Mouse (Mus musculus) myocyte (in vitro differentiated cells): ENCODE measurements at regions not wholly inside any gene's neighbourhood (a gene's known extent, or its start where the extent isn't known, plus 50 kb on each side); places are given as distances from the start of the nearest gene placed in this dataset.

ENCODE experiments used
- H3K27me3 ChIP-seq: one replicate; pipeline ENCODE4 v1.6.1; 2011; ENCODE audit not compliant: control insufficient read depth, insufficient read depth, insufficient read length
- H3K36me3 ChIP-seq: one replicate; pipeline ENCODE4 v1.6.1; 2011; ENCODE audit not compliant: control insufficient read depth, insufficient read depth
- H3K4me2 ChIP-seq: one replicate; pipeline ENCODE4 v1.6.1; 2011; ENCODE audit warnings: low read depth, control low read depth
- H3K4me3 ChIP-seq: one replicate; pipeline ENCODE4 v1.5.1; 2011; ENCODE audit warnings: mild to moderate bottlenecking, control low read depth, moderate library complexity
- H3K79me2 ChIP-seq: one replicate; pipeline ENCODE4 v1.6.1; 2011; ENCODE audit not compliant: control insufficient read depth, insufficient read depth
- H3ac ChIP-seq: one replicate; pipeline ENCODE4 v1.6.1; 2011; ENCODE audit not compliant: control insufficient read depth, insufficient read length
- CEBPB ChIP-seq: IDR thresholded peaks from 2 replicates; pipeline ENCODE4 v1.6.1; 2011; ENCODE audit warnings: mild to moderate bottlenecking, moderate library complexity; ENCODE audit not compliant: poor library complexity, insufficient read depth, severe bottlenecking
- E2F4 ChIP-seq: IDR thresholded peaks from one replicate; pipeline ENCODE4 v1.6.1; 2011; ENCODE audit warnings: mild to moderate bottlenecking, control low read depth, moderate library complexity; ENCODE audit not compliant: insufficient read depth
- MAX ChIP-seq: IDR thresholded peaks from one replicate; pipeline ENCODE4 v1.6.1; 2011; ENCODE audit warnings: low read depth, mild to moderate bottlenecking, control low read depth
- MYOD1 ChIP-seq, 3 experiments: IDR thresholded peaks; one replicate each; pipeline ENCODE4 v1.6.1; 2011; ENCODE audit warnings: control low read depth in 2 of 3, low read depth in 2 of 3, mild to moderate bottlenecking in 2 of 3, moderate library complexity in 1 of 3; ENCODE audit not compliant: insufficient read length in 2 of 3, control insufficient read depth in 1 of 3
- MYOG ChIP-seq, 3 experiments: IDR thresholded peaks; one replicate each; pipeline ENCODE4 v1.6.1; 2011; ENCODE audit warnings: control low read depth in 2 of 3, low read depth in 2 of 3, mild to moderate bottlenecking in 2 of 3; ENCODE audit not compliant: insufficient read length in 2 of 3, control insufficient read depth in 1 of 3, insufficient read depth in 1 of 3
- POLR2A ChIP-seq: IDR thresholded peaks from one replicate; pipeline ENCODE4 v1.6.1; 2011; ENCODE audit warnings: low read depth, mild to moderate bottlenecking, control low read depth, moderate library complexity; ENCODE audit not compliant: insufficient read length
- POLR2AphosphoS2 ChIP-seq: IDR thresholded peaks from one replicate; pipeline ENCODE4 v1.6.1; 2011; ENCODE audit warnings: low read depth, control low read depth; ENCODE audit not compliant: insufficient read length
- REST ChIP-seq: IDR thresholded peaks from one replicate; pipeline ENCODE4 v1.6.1; 2011; ENCODE audit warnings: mild to moderate bottlenecking, control low read depth, moderate library complexity; ENCODE audit not compliant: insufficient read depth, insufficient read length
- SRF ChIP-seq: IDR thresholded peaks from one replicate; pipeline ENCODE4 v1.6.1; 2011; ENCODE audit warnings: low read depth; ENCODE audit not compliant: control insufficient read depth, insufficient read length
- TCF12 ChIP-seq: IDR thresholded peaks from one replicate; pipeline ENCODE4 v1.6.1; 2011; ENCODE audit warnings: mild to moderate bottlenecking, control low read depth; ENCODE audit not compliant: poor library complexity, insufficient read depth, severe bottlenecking
- TCF3 ChIP-seq: IDR thresholded peaks from one replicate; pipeline ENCODE4 v1.6.1; 2011; ENCODE audit warnings: low read depth, control low read depth; ENCODE audit not compliant: insufficient read length
- USF1 ChIP-seq: IDR thresholded peaks from one replicate; pipeline ENCODE4 v1.6.1; 2011; ENCODE audit warnings: low read depth, mild to moderate bottlenecking, control low read depth, moderate library complexity

- no peaks in the 10 kb centered on the region for H3K27me3 ChIP-seq
- TF ChIP-seq MYOG (IDR thresholded peaks at IDR 0.05; ENCODE audit: control insufficient read depth in 1 of 3, insufficient read depth in 1 of 3, insufficient read length in 2 of 3, low read depth in 2 of 3) (no peak), REST (no peak)
- no peaks in the 10 kb centered on the region for H3K79me2 ChIP-seq
- no peak overlapping the region for H3K4me2 ChIP-seq
- H3ac ChIP-seq = no peak overlapping the region
- no peak overlapping the region for H3K4me3 ChIP-seq
- no peaks in the 10 kb centered on the region for H3K36me3 ChIP-seq
Observed at GRCm38 (mm10) chr13:72937246-72937645, 308.6 kb downstream of the Irx2 start.

- TF ChIP-seq POLR2AphosphoS2 (no peak), E2F4 (no peak), USF1 (no peak), TCF3 (no peak), MAX (no peak), MYOD1 (IDR thresholded peaks at IDR 0.05; ENCODE audit: control insufficient read depth in 1 of 3, insufficient read length in 2 of 3, low read depth in 2 of 3) (no peak), MYOG (IDR thresholded peaks at IDR 0.05; ENCODE audit: control insufficient read depth in 1 of 3, insufficient read depth in 1 of 3, insufficient read length in 2 of 3, low read depth in 2 of 3) (no peak), TCF12 (no peak), POLR2A (no peak), SRF (no peak), REST (no peak), CEBPB (no peak)
- H3K79me2 ChIP-seq = no peaks in the 10 kb centered on the region
- no peak overlapping the region for H3K4me2 ChIP-seq
- H3ac ChIP-seq = no peak overlapping the region
- H3K27me3 ChIP-seq = no peaks in the 10 kb centered on the region
- H3K36me3 ChIP-seq = no peaks in the 10 kb centered on the region
- no peak overlapping the region for H3K4me3 ChIP-seq
Observed at GRCm38 (mm10) chr13:72938156-72938874, 309.7 kb downstream of the Irx2 start.

GRCm38 (mm10) chr13:72947374-72948165 lies 312.7 kb upstream of the Irx4 start:
- TF ChIP-seq CEBPB (no peak), MAX (no peak), USF1 (no peak), TCF3 (no peak), REST (no peak), MYOG (IDR thresholded peaks at IDR 0.05; ENCODE audit: control insufficient read depth in 1 of 3, insufficient read depth in 1 of 3, insufficient read length in 2 of 3, low read depth in 2 of 3) (no peak), E2F4 (no peak), SRF (no peak), TCF12 (no peak), MYOD1 (IDR thresholded peaks at IDR 0.05; ENCODE audit: control insufficient read depth in 1 of 3, insufficient read length in 2 of 3, low read depth in 2 of 3) (no peak), POLR2A (no peak), POLR2AphosphoS2 (no peak)

GRCm38 (mm10) chr13:72958616-72959518 lies 301.4 kb upstream of the Irx4 start:
- Histone ChIP-seq H3K4me3 (no peak overlapping the region), H3K4me2 (no peak overlapping the region)
- TF ChIP-seq SRF (no peak), TCF3 (no peak), POLR2A (no peak), MYOG (IDR thresholded peaks at IDR 0.05; ENCODE audit: control insufficient read depth in 1 of 3, insufficient read depth in 1 of 3, insufficient read length in 2 of 3, low read depth in 2 of 3) (no peak), REST (no peak), USF1 (no peak), TCF12 (no peak), CEBPB (no peak), E2F4 (no peak), MYOD1 (IDR thresholded peaks at IDR 0.05; ENCODE audit: control insufficient read depth in 1 of 3, insufficient read length in 2 of 3, low read depth in 2 of 3) (no peak), MAX (no peak), POLR2AphosphoS2 (no peak)

More at GRCm38 (mm10) chr13:72947374-72948165, 312.7 kb upstream of the Irx4 start:
- no peaks in the 10 kb centered on the region for H3K79me2 ChIP-seq
- no peak overlapping the region for H3ac ChIP-seq
- H3K27me3 ChIP-seq = no peaks in the 10 kb centered on the region
- H3K4me2 ChIP-seq = no peak overlapping the region
- no peaks in the 10 kb centered on the region for H3K36me3 ChIP-seq
- H3K4me3 ChIP-seq = no peak overlapping the region

More at GRCm38 (mm10) chr13:72958616-72959518, 301.4 kb upstream of the Irx4 start:
- Histone ChIP-seq H3ac (no peak overlapping the region), H3K79me2 (no peaks in the 10 kb centered on the region), H3K36me3 (no peaks in the 10 kb centered on the region), H3K27me3 (no peaks in the 10 kb centered on the region)
